Mouse (Mus musculus) heart, postnatal 0 days (tissue): ENCODE data around the gene Fbxw18.
"Not testable (repeated sequence)": the region's sequence is repeated elsewhere in the genome, so short reads cannot be mapped to it uniquely, and the experiment has no call there.

Experiments used
- CTCF ChIP-seq: IDR thresholded peaks from 2 replicates; pipeline ENCODE4 v1.5.1; 2016; ENCODE audit warnings: antibody characterized with exemption, control low read depth, low read depth
- EP300 ChIP-seq: IDR thresholded peaks from 2 replicates; pipeline ENCODE4 v1.6.1; 2016; ENCODE audit warnings: antibody characterized with exemption, low read depth

DNA sequence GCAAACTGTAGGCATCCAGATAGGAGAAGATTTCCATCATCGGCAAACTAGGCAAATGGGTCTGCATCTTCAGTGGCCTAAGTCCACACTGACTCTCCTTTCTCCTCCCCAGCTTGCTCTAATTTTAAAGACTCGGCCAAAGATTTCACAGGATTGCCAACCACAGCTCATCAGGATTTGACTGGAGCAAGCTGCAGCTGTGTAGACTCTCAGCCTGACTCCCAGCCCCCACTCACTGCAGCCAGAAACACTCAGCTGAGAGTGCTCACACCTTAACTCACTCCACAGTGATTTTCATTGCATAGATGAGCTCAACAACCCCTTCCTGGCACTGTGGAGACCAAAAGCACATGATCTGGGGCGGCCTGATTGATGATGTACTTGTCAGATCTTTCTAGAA, 43.5 kb upstream of the Fbxw18 start, which contains the start of gene Fbxw26:
- TF ChIP-seq CTCF, EP300: not testable (repeated sequence)
